Mouse (Mus musculus) heart, embryonic 10.5 days (tissue): Measurements from ENCODE around the gene Tmprss3. TPM values are rescaled to one million over a fixed set of nuclear protein-coding genes. Genes with fewer than 3 reads are reported as not detected.

Experiments used
- DNase-seq: peaks from one replicate; pipeline ENCODE4 v3.0.0-alpha.2; 2017; ENCODE audit warnings: low spot score
- H3K27ac ChIP-seq: fragments of 300-500 bp; sonication (generic); 2 replicates; pipeline ENCODE4 v1.5.1; 2016; ENCODE audit warnings: mild to moderate bottlenecking
- H3K27me3 ChIP-seq: fragments of 300-500 bp; sonication (generic); 2 replicates; pipeline ENCODE4 v1.6.1; 2016; ENCODE audit warnings: mild to moderate bottlenecking; ENCODE audit not compliant: poor library complexity, insufficient read depth, severe bottlenecking
- H3K36me3 ChIP-seq: fragments of 300-500 bp; sonication (generic); 2 replicates; pipeline ENCODE4 v1.6.1; 2016; ENCODE audit warnings: mild to moderate bottlenecking, moderate library complexity
- H3K4me1 ChIP-seq: fragments of 300-500 bp; sonication (generic); 2 replicates; pipeline ENCODE4 v1.6.1; 2016; ENCODE audit warnings: mild to moderate bottlenecking
- H3K4me3 ChIP-seq: fragments of 300-500 bp; sonication (generic); 2 replicates; pipeline ENCODE4 v1.5.1; 2016; ENCODE audit warnings: mild to moderate bottlenecking, moderate library complexity
- H3K9me3 ChIP-seq: fragments of 300-500 bp; sonication (generic); 2 replicates; pipeline ENCODE4 v1.6.1; 2016; ENCODE audit warnings: mild to moderate bottlenecking, moderate library complexity
- WGBS: fragments of 180-500 bp; shearing (Covaris S2); methylation state at CpG from one replicate; pipeline ENCODE4 v1.1.7; 2016; 5-methylcytosine and 5-hydroxymethylcytosine counted together
- polyA plus RNA-seq: library from polyadenylated mRNA; unstranded; fragments of >200 nt; fragmentation: Nextera tagmentation; extraction: Ambion mirVana; gene quantifications from 2 replicates; pipeline ENCODE4 v1.2.1, GENCODE M21; 2016

Tmprss3 gene
- polyA plus RNA-seq, 1 experiment from 2014 or later: not detected

DNA sequence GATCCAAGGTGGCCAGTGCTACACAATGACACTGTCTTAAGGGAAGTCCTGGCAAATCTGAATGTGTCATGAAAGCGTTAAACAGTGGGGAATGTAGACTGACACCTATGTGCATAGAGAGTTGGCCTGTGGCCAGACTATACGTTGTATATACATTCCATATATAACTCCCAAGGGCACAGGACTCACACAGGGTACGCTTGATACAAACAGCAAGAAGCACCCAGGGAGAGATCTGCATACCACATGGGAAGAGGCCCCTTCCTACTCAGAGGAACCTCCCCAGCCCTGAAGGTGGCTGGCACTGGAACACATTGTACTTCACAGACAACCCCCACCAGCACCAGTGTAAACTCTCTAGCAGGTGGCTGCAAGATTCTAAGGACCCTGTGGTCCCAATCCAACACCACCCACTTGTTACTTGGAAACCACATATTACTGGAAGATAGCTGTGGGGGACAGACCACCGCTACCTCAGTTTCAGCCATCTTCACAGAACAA lies 24.1 kb upstream of the Tmprss3 start:
- no peaks in the 10 kb centered on the region for H3K36me3 ChIP-seq
- no peak for DNase-seq

DNA sequence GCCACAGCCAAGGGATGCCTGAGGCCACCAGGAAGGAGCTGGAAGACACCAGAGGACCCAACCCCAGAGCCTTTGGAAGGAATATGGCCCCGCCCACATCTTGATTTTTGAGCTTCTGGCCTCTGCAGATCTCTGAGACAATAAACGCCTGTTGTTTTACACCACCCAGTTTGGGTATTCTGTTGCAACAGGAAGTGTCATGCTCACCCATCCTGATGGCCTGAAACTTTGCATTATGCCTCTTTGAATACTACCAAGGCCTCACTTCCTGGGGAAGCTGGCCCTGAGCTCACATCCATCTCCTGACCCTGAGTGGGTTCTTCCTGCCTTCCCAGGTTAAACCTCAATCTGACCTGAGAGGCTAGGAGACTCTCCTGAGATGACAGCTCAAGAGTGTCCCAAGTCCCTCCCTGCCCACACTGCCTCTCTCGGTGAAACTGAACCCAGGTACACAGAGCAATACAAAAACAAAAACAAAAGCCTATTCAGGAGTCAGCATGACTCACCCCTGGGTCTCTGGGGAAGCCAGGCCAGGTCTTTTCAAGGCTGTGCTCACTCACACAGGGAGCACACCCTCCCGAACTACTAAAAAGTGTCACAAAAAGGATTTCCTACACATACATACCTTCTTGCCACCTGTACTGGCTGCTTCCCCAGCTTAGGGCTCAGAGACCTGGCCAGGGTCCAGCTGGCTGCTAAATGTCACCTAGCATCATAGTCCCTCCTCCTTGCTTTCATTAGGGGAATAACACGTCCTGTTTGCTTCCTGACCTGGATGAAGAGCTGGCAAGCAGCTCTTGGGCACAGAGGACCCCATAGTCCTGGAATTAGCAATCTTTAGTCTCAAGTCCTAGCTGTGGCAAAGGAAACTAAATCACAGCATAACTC lies 17.5 kb upstream of the Tmprss3 start:
- Histone ChIP-seq H3K36me3 (no peaks in the 10 kb centered on the region), H3K4me3 (no peak overlapping the region), H3K4me1 (no peaks in the 10 kb centered on the region), H3K27ac (no peak overlapping the region), H3K9me3 (no peaks in the 10 kb centered on the region), H3K27me3 (0 out of 2 replicates have a peak, but pooled peaks cover 2% of the 10 kb centered on the region)
- DNase-seq: no peak
- WGBS: 44% methylated on average over 5 of the region's 5 CpGs

More for the DNA sequence above, 24.1 kb upstream of the Tmprss3 start:
- H3K4me1 ChIP-seq: no peaks in the 10 kb centered on the region
- H3K9me3 ChIP-seq: no peaks in the 10 kb centered on the region
- 76% methylated on average over 4 of the region's 4 CpGs for WGBS
- H3K27me3 ChIP-seq: no peaks in the 10 kb centered on the region
- no peak overlapping the region for H3K27ac ChIP-seq
- H3K4me3 ChIP-seq: no peak overlapping the region

DNA sequence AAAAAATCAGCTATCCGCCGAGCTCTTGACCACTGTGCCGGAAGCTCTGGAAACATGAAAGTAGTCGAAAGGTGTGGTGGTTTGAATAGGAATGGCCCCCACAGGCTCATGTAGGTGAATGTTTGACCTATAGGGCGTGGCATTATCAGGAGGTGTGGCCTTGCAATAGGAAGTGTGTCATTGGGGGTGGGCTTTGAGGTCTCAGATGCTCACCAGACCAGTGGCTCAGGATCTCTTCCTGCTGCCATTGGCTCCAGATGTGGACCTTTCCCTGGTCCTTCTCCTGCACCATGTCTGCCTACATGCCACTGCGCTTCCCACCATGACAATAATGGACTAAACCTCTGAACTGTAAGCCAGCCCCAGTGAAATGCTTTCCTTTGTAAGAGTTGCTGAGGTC lies 13.1 kb upstream of the Tmprss3 start:
- 86% methylated on average over 6 of the region's 6 CpGs for WGBS
- H3K27me3 ChIP-seq: 0 out of 2 replicates have a peak, but pooled peaks cover 10% of the 10 kb centered on the region
- H3K36me3 ChIP-seq: no peaks in the 10 kb centered on the region
- H3K9me3 ChIP-seq: no peaks in the 10 kb centered on the region
- DNase-seq: no peak
- H3K4me1 ChIP-seq: peaks cover 9% of the 10 kb centered on the region
- H3K27ac ChIP-seq: no peak overlapping the region
- no peak overlapping the region for H3K4me3 ChIP-seq

DNA sequence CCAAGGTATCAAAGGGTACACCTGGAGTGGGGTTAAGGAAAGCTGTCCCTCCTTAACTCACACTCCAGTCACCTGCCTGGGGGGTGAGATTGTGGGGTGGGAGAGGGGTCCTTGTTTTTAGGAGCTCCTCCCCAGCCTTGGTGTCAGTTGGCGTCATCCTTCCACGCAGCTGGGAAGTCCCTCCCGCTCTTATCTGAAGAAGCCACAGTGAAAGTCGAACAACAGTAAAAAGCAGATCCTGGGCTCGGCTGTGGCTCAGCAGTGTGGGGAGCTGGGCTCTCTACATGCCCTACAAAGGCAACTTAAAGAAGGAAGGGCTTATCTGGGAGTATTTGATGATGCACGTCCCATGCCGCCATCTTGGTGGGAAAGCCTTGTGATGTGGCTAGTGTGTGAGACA lies 11.5 kb upstream of the Tmprss3 start:
- 60% methylated on average over 7 of the region's 7 CpGs for WGBS
- no peaks in the 10 kb centered on the region for H3K9me3 ChIP-seq
- H3K4me1 ChIP-seq: peaks cover 9% of the 10 kb centered on the region
- no peak overlapping the region for H3K4me3 ChIP-seq
- no peak for DNase-seq
- H3K27me3 ChIP-seq: 0 out of 2 replicates have a peak, but pooled peaks cover 10% of the 10 kb centered on the region
- H3K36me3 ChIP-seq: no peaks in the 10 kb centered on the region
- no peak overlapping the region for H3K27ac ChIP-seq

DNA sequence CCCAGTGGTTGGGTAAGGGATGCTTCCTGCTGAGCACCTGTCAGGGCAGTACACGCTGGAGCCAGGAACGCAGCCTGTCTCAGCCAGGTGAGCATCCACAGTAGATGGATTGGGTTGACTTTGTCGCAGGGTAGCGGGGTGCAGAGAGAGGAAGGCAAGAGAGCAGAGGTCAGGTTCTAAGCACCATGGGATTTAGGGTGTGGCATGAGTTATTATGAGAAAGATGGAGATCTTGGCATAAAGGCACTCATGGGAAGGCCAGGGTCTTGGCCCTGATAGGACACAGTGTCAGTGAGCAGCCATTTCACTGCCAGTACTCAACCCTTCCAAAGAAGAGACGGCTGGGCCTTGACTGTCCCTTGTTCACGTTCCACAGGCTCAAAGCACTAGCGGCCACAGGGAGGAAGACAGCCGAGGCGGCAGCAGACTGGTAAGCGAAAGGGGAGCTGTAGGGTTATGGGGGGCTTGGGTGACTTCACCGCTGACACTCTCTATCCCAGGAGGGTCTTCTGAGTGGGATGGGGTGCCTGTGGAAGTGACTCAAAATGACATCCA lies 10.7 kb upstream of the Tmprss3 start:
- 92% methylated on average over 11 of the region's 11 CpGs for WGBS
- Histone ChIP-seq H3K27me3 (0 out of 2 replicates have a peak, but pooled peaks cover 10% of the 10 kb centered on the region), H3K9me3 (no peaks in the 10 kb centered on the region), H3K27ac (no peak overlapping the region), H3K4me1 (peaks cover 9% of the 10 kb centered on the region), H3K36me3 (no peaks in the 10 kb centered on the region), H3K4me3 (no peak overlapping the region)
- DNase-seq: no peak

DNA sequence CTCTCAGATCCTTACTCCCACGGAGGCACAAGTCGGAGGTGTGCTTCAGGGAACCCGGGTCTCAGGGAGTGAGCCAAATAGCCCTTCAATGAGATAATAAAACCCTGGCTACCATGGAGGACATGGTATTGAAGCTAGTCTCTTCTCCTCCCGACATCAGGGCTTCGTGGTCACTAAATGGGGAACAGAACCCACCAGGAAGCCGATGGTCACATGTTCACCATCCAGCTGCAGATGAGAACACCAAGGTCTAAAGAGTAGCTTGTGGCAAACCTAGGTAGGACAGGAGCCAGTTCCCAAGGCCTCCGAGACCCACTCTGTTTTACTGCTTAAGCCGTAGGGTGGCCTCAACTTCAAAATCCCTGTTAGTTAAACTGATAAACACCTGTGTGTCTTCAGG lies 9.9 kb upstream of the Tmprss3 start:
- DNase-seq: no peak
- H3K36me3 ChIP-seq: no peaks in the 10 kb centered on the region
- 84% methylated on average over 8 of the region's 8 CpGs for WGBS
- peaks cover 9% of the 10 kb centered on the region for H3K4me1 ChIP-seq
- no peak overlapping the region for H3K27ac ChIP-seq
- no peak overlapping the region for H3K4me3 ChIP-seq
- H3K27me3 ChIP-seq: 0 out of 2 replicates have a peak, but pooled peaks cover 10% of the 10 kb centered on the region
- H3K9me3 ChIP-seq: no peaks in the 10 kb centered on the region

DNA sequence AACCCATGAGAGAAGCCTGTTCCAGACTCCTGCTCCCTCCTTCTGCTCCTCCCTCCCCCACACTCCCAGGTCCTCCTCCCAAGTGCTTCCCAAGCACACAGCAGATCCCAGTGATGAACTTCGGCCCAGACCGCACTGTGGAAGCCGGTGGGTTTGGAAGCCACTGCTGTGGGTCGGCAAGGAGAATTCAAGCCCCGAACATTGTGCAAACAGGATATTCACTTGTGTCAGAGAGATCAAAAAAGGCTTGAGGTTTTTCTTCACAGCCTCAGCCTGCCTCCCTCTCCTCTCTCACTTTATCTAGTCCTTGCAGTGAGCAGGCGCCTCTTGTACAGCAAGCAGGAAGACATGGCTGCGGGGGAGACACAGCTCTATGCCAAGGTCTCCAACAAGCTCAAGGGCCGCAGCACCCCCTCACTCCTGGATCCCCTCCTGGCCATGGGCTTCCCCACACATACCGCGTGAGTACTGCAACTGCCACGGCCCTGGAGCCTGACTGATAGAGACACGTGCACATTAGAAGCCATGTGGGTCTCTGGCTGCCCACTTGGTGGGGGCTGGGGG lies 9.1 kb upstream of the Tmprss3 start, which contains the start of gene Ubash3a:
Gene Ubash3a, plus strand, starts transcription at position 103 of the 564 bp plus-strand sequence.
- Histone ChIP-seq H3K9me3 (no peaks in the 10 kb centered on the region), H3K36me3 (no peaks in the 10 kb centered on the region), H3K4me3 (no peak within 1 kb of the TSS), H3K4me1 (peaks cover 9% of the 10 kb centered on the region), H3K27me3 (0 out of 2 replicates have a peak, but pooled peaks cover 10% of the 10 kb centered on the region), H3K27ac (no peak within 1 kb of the TSS)
- WGBS: 46% methylated on average over 12 of the region's 12 CpGs
- DNase-seq: no peak

DNA sequence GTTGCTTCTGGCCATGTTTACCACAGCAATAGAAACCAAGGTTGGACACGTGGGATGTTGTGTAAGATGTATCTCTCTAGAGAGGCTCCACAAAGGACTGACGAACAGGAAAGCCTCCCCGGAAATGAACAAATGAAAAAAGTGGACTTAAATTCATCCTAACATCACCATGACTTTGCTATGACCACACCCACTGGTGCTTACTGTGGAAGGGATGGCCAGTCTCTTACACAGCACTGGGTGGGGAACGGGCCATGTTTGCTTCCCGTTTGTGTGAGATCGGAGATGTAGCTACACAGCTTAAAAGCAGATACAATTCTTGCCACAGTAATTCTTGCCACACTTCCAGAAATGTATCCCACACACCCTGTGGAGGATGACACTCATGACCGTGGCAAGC lies 2.5 kb downstream of the Tmprss3 start:
- no peak overlapping the region for H3K27ac ChIP-seq
- DNase-seq: no peak
- H3K36me3 ChIP-seq: no peaks in the 10 kb centered on the region
- H3K4me1 ChIP-seq: 0 out of 2 replicates have a peak, but pooled peaks cover 6% of the 10 kb centered on the region
- no peaks in the 10 kb centered on the region for H3K9me3 ChIP-seq
- 82% methylated on average over 7 of the region's 7 CpGs for WGBS
- no peak overlapping the region for H3K4me3 ChIP-seq
- H3K27me3 ChIP-seq: peaks cover 8% of the 10 kb centered on the region; the same call in 1 of the 2 replicates

DNA sequence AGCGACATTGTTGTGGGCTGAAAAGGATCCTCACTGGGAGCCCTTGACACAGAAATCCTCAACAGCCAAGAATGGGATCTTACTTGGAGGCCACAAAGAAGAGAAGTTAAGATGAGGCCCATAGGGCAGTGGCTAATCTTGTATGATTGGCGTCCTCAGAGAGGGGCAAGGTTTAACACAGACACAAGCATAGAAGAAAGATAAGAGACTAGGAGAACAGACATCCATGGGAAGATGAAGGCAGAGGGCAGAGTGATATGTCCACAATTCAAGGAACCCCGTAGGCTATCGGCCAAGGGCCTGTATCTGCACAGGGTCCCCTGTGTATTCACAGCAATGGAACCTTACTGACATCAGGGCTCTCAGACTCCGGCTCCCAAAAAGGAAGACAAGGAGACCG lies 3.6 kb downstream of the Tmprss3 start:
- no peaks in the 10 kb centered on the region for H3K9me3 ChIP-seq
- 71% methylated on average over 6 of the region's 6 CpGs for WGBS
- no peak overlapping the region for H3K4me3 ChIP-seq
- no peaks in the 10 kb centered on the region for H3K36me3 ChIP-seq
- H3K27me3 ChIP-seq: peaks cover 12% of the 10 kb centered on the region; the same call in 1 of the 2 replicates
- H3K4me1 ChIP-seq: 0 out of 2 replicates have a peak, but pooled peaks cover 6% of the 10 kb centered on the region
- no peak for DNase-seq
- H3K27ac ChIP-seq: no peak overlapping the region

DNA sequence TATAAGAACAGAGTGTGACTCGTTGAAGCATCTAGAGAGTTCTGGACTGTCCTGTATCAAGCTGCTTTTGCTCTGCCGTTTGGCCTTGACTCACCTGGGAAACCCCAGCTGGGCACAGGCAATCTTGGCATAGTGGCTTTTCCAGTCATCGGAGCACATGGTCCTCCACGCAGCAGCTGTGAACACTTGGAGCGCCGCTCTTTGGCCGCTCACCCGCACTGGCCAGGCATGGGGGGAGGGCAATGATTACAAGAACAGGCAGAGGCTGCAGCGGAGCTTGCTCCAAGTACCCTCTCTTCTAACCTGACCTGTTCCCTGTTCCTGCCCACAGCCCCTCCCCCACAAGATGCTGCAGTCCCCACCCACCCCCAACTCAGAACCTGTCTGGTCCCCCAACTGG lies 5.4 kb downstream of the Tmprss3 start:
- Histone ChIP-seq H3K9me3 (no peaks in the 10 kb centered on the region), H3K36me3 (no peaks in the 10 kb centered on the region), H3K27me3 (peaks cover 19% of the 10 kb centered on the region; the same call in 1 of the 2 replicates), H3K27ac (no peak overlapping the region), H3K4me1 (0 out of 2 replicates have a peak, but pooled peaks cover 6% of the 10 kb centered on the region), H3K4me3 (no peak overlapping the region)
- no peak for DNase-seq
- WGBS: 75% methylated on average over 9 of the region's 9 CpGs

DNA sequence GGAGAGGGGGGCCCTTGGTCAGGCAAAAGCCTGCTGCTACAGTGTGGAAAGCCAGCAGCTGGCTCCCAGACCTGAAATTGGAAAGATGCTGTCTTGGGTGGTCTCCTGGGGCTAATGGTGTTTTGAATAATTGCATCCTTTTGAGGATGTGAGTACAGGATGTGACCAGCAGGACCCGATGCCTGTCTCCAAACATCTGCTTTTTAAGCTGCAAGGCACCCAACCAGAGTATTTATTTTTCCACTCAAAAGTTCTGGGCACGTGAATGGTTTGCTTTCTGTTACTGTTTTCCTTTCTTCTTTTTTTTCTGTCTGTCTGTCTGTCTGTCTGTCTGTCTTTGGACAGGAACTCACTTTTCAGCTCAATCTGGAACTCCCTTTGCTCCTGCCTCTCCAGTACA lies 6.1 kb downstream of the Tmprss3 start:
- WGBS: 55% methylated on average over 2 of the region's 2 CpGs
- Histone ChIP-seq H3K4me1 (0 out of 2 replicates have a peak, but pooled peaks cover 6% of the 10 kb centered on the region), H3K9me3 (no peaks in the 10 kb centered on the region), H3K27ac (no peak overlapping the region), H3K36me3 (no peaks in the 10 kb centered on the region), H3K4me3 (no peak overlapping the region), H3K27me3 (peaks cover 22% of the 10 kb centered on the region; the same call in 1 of the 2 replicates)
- DNase-seq: no peak

DNA sequence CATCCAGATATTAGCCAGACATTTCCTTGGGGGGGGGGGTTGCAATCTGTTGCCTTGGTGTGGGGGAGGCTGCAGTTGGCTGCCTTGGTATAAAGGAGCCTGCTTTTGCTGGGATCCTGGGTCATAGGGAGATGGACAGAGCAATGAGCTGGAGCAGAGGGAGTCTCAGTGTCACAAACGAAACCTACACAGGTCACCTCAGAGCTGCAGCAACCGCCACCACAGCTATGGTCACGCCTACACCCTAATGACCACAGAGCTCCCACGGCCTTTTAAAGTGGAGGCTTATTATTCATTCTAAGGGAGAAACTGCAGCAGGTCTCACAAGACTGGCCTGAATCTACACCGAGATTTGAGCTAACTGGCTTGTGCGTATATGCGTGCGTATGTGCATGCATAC lies 7.0 kb downstream of the Tmprss3 start:
- Histone ChIP-seq H3K27ac (no peak overlapping the region), H3K4me1 (0 out of 2 replicates have a peak, but pooled peaks cover 6% of the 10 kb centered on the region), H3K36me3 (no peaks in the 10 kb centered on the region), H3K27me3 (peaks cover 19% of the 10 kb centered on the region; the same call in 1 of the 2 replicates), H3K9me3 (no peaks in the 10 kb centered on the region), H3K4me3 (no peak overlapping the region)
- no peak for DNase-seq
- whole genome bisulfite sequencing: 80% methylated on average over 8 of the region's 8 CpGs
